Mouse (Mus musculus): ENCODE measurements around the gene Sp6.

- TF ChIP-seq CTCF (IDR thresholded peaks at IDR 0.05; ENCODE audit: borderline replicate concordance, insufficient read depth, low read depth, low read length) (peak; percentile 61), POLR2A (IDR thresholded peaks at IDR 0.05; ENCODE audit: borderline replicate concordance, insufficient read depth, low read length) (no peak)
Observed at GRCm38 (mm10) chr11:97072533-97072932, 59.3 kb downstream of the Sp6 start.

Measured in cerebellum, adult 2 months (tissue).